Mouse (Mus musculus) liver, postnatal 0 days (tissue): ENCODE data around the gene Kif5c. TPM values are rescaled to one million over a fixed set of nuclear protein-coding genes. Genes with fewer than 3 reads are reported as not detected.
A peak's percentile ranks its signal among the peaks of the same experiment; 100 is the strongest.

Experiments
- ATAC-seq: fragments of 200-750 bp; cut with Nextera tagmentation; 2 replicates; pipeline ENCODE4 v1.8.0; 2017; ENCODE audit warnings: mild to moderate bottlenecking, moderate library complexity
- DNase-seq: peaks from one replicate; pipeline ENCODE4 v3.0.0-alpha.2; 2016
- H3K27ac ChIP-seq: fragments of 300-500 bp; sonication (generic); 2 replicates; pipeline ENCODE4 v1.5.1; 2014; ENCODE audit warnings: antibody characterized with exemption, moderate library complexity, mild to moderate bottlenecking, low read depth
- H3K27me3 ChIP-seq: fragments of 300-500 bp; sonication (generic); 2 replicates; pipeline ENCODE4 v1.6.1; 2014; ENCODE audit warnings: low read length, control low read depth, mixed read lengths; ENCODE audit not compliant: insufficient read depth
- H3K36me3 ChIP-seq: fragments of 300-500 bp; sonication (generic); replicated peaks from 2 replicates; pipeline ENCODE4 v1.6.1; 2014; ENCODE audit warnings: mild to moderate bottlenecking, control low read depth, low read length, moderate library complexity, mixed read lengths; ENCODE audit not compliant: insufficient read depth
- H3K4me1 ChIP-seq: fragments of 300-500 bp; sonication (generic); 2 replicates; pipeline ENCODE4 v1.6.1; 2014; ENCODE audit warnings: antibody characterized with exemption, mild to moderate bottlenecking, control low read depth; ENCODE audit not compliant: insufficient read depth
- H3K4me2 ChIP-seq: fragments of 300-500 bp; sonication (generic); 2 replicates; pipeline ENCODE4 v1.6.1; 2014; ENCODE audit warnings: low read depth, mild to moderate bottlenecking, low read length, moderate library complexity, mixed read lengths
- H3K4me3 ChIP-seq: fragments of 300-500 bp; sonication (generic); 2 replicates; pipeline ENCODE4 v1.5.1; 2014; ENCODE audit warnings: low read depth, low read length
- H3K9ac ChIP-seq: fragments of 300-500 bp; sonication (generic); replicated peaks from 2 replicates; pipeline ENCODE4 v1.6.1; 2014; ENCODE audit warnings: mild to moderate bottlenecking, moderate library complexity
- H3K9me3 ChIP-seq: fragments of 300-500 bp; sonication (generic); 2 replicates; pipeline ENCODE4 v1.6.1; 2016; ENCODE audit warnings: mild to moderate bottlenecking, control low read depth, low read length, mixed read lengths
- CTCF ChIP-seq: sonication (generic); IDR thresholded peaks from 2 replicates; pipeline ENCODE4 v1.5.1; 2016; ENCODE audit warnings: antibody characterized with exemption, low read depth
- EP300 ChIP-seq: IDR thresholded peaks from 2 replicates; pipeline ENCODE4 v1.6.1; 2016; ENCODE audit warnings: antibody characterized with exemption, low read depth, mild to moderate bottlenecking
- WGBS: fragments of 180-500 bp; shearing (Covaris S2); extraction: QIAGEN DNeasy Blood & Tissue Kit; methylation state at CpG from one replicate; pipeline ENCODE4 v1.1.7; 2014; ENCODE audit not compliant: insufficient replicate concordance; 5-methylcytosine and 5-hydroxymethylcytosine counted together
- polyA plus RNA-seq: library from polyadenylated mRNA; unstranded; fragments of >200 nt; fragmentation: Nextera tagmentation; extraction: Ambion mirVana; gene quantifications from 2 replicates; pipeline ENCODE4 v1.2.1, GENCODE M21; 2015

Gene Kif5c
- polyA plus RNA-seq, 1 experiment from 2014 or later = 0.13 TPM

- peaks cover 11% of the 10 kb centered on the region for H3K4me1 ChIP-seq
- H3K36me3 ChIP-seq = no peaks in the 10 kb centered on the region
- H3K4me2 ChIP-seq = peak overlapping the region; percentile 69
- 3% methylated on average over 33 of the region's 33 CpGs for WGBS
- H3K9me3 ChIP-seq = no peaks in the 10 kb centered on the region
- DNase-seq = no peak
- no peak overlapping the region for H3K9ac ChIP-seq
- peaks cover 27% of the 10 kb centered on the region for H3K27me3 ChIP-seq
- ATAC-seq = no peak
- no peak overlapping the region for H3K27ac ChIP-seq
- TF ChIP-seq EP300 (no peak), CTCF (no peak)
- peak overlapping the region; percentile 50 for H3K4me3 ChIP-seq
These were observed 823 bp downstream of the Kif5c start for GRCm38 (mm10) chr2:49619719-49620522.

DNA sequence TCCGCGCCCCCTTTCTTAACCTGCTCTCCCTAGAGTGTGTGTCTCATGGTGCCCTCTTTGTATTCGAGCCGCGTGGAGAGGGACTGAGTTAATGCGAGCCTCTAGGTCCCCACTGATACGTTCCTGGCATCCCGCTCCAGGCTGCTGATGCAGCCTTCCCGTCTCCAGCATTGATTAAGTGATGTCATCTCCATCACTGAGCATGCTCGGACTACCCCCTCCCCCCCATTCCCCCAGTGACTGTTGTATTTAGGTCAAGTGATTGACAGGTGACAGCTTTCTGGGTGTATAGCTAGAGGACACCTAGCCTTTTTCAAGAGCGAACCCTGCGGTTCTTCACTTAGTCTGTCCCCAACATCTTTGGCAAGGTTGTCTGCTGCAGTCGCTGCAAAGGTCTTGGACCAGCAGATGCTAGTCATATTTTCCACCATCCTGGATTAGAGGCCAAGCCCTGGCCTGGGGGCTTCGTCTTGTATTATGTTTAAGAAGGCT is 1.6 kb downstream of the Kif5c start:
- ATAC-seq = no peak
- 22% methylated on average over 14 of the region's 14 CpGs for WGBS
- Histone ChIP-seq H3K9ac (no peak overlapping the region), H3K9me3 (no peaks in the 10 kb centered on the region), H3K36me3 (no peaks in the 10 kb centered on the region), H3K4me2 (no peak overlapping the region), H3K4me1 (peaks cover 11% of the 10 kb centered on the region), H3K27ac (no peak overlapping the region), H3K4me3 (no peak overlapping the region), H3K27me3 (peaks cover 27% of the 10 kb centered on the region)
- no peak for DNase-seq
- TF ChIP-seq CTCF (no peak), EP300 (no peak)

GRCm38 (mm10) chr2:49621234-49621633 is 2.1 kb downstream of the Kif5c start:
- ATAC-seq = no peak
- H3K4me3 ChIP-seq = no peak overlapping the region
- no peak overlapping the region for H3K4me2 ChIP-seq
- no peak overlapping the region for H3K9ac ChIP-seq
- H3K36me3 ChIP-seq = no peaks in the 10 kb centered on the region
- H3K4me1 ChIP-seq = peaks cover 11% of the 10 kb centered on the region
- TF ChIP-seq EP300 (no peak), CTCF (no peak)
- no peak overlapping the region for H3K27ac ChIP-seq
- WGBS = 70% methylated on average over 1 of the region's 1 CpGs
- no peaks in the 10 kb centered on the region for H3K9me3 ChIP-seq
- peaks cover 27% of the 10 kb centered on the region for H3K27me3 ChIP-seq
- DNase-seq = no peak

GRCm38 (mm10) chr2:49625581-49625980 is 6.5 kb downstream of the Kif5c start:
- H3K4me3 ChIP-seq = no peak overlapping the region
- H3K4me1 ChIP-seq = no peaks in the 10 kb centered on the region
- no peak for TF ChIP-seq EP300
- no peak for TF ChIP-seq CTCF
- H3K9me3 ChIP-seq = no peaks in the 10 kb centered on the region
- WGBS = 84% methylated on average over 1 of the region's 1 CpGs
- DNase-seq (no peak), ATAC-seq (no peak)
- H3K4me2 ChIP-seq = no peak overlapping the region
- H3K27me3 ChIP-seq = peaks cover 4% of the 10 kb centered on the region
- no peak overlapping the region for H3K27ac ChIP-seq
- no peak overlapping the region for H3K9ac ChIP-seq
- H3K36me3 ChIP-seq = no peaks in the 10 kb centered on the region

DNA sequence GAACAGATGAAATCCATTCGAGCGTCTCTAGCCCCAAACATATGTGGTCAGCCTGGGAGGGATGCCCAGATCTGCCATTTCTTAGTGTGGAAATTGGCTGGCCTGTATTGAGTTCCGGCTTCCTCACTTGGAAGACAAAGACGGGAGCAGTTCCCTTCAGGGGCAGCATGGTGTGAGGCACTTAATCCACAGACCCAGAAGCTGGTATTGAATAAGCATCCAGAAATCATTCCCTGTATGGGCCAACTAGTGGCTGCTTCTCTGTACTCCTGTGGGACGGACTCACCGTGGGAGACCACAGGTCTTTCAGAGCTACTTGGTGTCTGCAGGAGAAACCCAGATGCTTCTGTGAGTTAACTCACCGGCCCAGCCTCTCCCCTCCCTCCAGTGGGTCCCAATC is 8.5 kb downstream of the Kif5c start:
- no peaks in the 10 kb centered on the region for H3K4me1 ChIP-seq
- DNase-seq (no peak), ATAC-seq (no peak)
- no peak for TF ChIP-seq CTCF
- no peak for TF ChIP-seq EP300
- no peaks in the 10 kb centered on the region for H3K27me3 ChIP-seq
- no peak overlapping the region for H3K27ac ChIP-seq
- no peak overlapping the region for H3K9ac ChIP-seq
- no peaks in the 10 kb centered on the region for H3K9me3 ChIP-seq
- no peaks in the 10 kb centered on the region for H3K36me3 ChIP-seq
- H3K4me3 ChIP-seq = no peak overlapping the region
- no peak overlapping the region for H3K4me2 ChIP-seq
- WGBS = 80% methylated on average over 7 of the region's 7 CpGs

GRCm38 (mm10) chr2:49628094-49628705 is 9.1 kb downstream of the Kif5c start:
- no peak for TF ChIP-seq CTCF
- no peak for TF ChIP-seq EP300
- H3K36me3 ChIP-seq = no peaks in the 10 kb centered on the region

More at GRCm38 (mm10) chr2:49628094-49628705, 9.1 kb downstream of the Kif5c start:
- Histone ChIP-seq H3K4me3 (no peak overlapping the region), H3K27me3 (no peaks in the 10 kb centered on the region), H3K4me2 (no peak overlapping the region), H3K9me3 (no peaks in the 10 kb centered on the region), H3K9ac (no peak overlapping the region), H3K4me1 (no peaks in the 10 kb centered on the region), H3K27ac (no peak overlapping the region)
- ATAC-seq = no peak
- WGBS = 75% methylated on average over 6 of the region's 6 CpGs
- DNase-seq = no peak
